Mouse (Mus musculus): ENCODE measurements around the gene Ripor2.

- no peak for TF ChIP-seq POLR2A (IDR thresholded peaks at IDR 0.05; ENCODE audit: insufficient read depth, low read length)
- no peak for TF ChIP-seq CTCF (IDR thresholded peaks at IDR 0.05; ENCODE audit: low read depth, low read length)
- TF ChIP-seq EP300 (IDR thresholded peaks at IDR 0.05; ENCODE audit: insufficient read depth, low read depth, low read length) = no peak
Measured at GRCm38 (mm10) chr13:24735608-24736131, 153.7 kb downstream of the Ripor2 start.

Data from ES-Bruce4 (cell line).